Mouse (Mus musculus): ENCODE results near the gene Ak2. TPM values are rescaled to one million over a fixed set of nuclear protein-coding genes. Genes with fewer than 3 reads are reported as not detected.
A peak's percentile ranks its signal among the peaks of the same experiment; 100 is the strongest.

Ak2 gene
- 86.5 and 88.6 TPM in 2 replicates for polyA plus RNA-seq (2015; fragmentation: Nextera tagmentation; extraction: Ambion mirVana)

DNA sequence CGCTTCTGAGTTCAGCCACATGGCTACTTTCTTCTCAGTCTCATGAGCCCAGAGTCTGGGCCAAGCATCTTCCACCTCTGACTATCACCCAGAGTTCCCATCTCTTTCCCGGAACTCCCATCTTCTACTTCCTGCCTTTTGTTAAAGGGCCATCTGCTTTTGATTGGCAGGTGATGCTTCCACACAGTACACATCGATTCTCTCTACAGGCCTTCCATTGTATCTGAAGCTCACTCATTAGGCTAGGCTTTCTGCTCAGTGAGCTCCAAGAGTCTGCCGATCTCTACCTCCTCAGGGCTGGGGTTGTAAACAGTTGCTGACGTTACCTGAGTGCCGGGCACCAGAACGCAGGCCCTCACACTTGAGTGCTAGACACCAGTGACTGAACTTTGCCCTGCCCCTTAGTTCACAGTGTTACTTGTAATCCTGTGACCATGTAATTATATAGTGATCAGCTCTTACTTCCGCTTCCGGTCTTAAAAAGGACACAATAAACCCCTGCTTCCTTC lies at the start of gene Ak2:
TSS of gene Ak2 (plus strand) at position 459 of the 509 bp plus-strand sequence.
- ATAC-seq = no peak
- no peak within 1 kb of the TSS for H3K9ac ChIP-seq (ENCODE audit: low read depth, low read length)
- no peak within 1 kb of the TSS for H3K27ac ChIP-seq (ENCODE audit: low read depth, low read length)
- 91% methylated on average over 9 of the region's 9 CpGs for WGBS
- H3K9me3 ChIP-seq (ENCODE audit: control insufficient read depth, low read length) = no peaks in the 10 kb centered on the region
- no peak within 1 kb of the TSS; the same call in 1 of the 2 replicates for H3K4me3 ChIP-seq (ENCODE audit: low read length)
- peak within 1 kb of the TSS; percentile 28 for H3K4me2 ChIP-seq (ENCODE audit: low read length)
- H3K36me3 ChIP-seq (ENCODE audit: control insufficient read depth, insufficient read depth, low read length) = no peaks in the 10 kb centered on the region
- peaks cover 17% of the 10 kb centered on the region for H3K4me1 ChIP-seq (ENCODE audit: control insufficient read depth, insufficient read depth, low read depth, low read length)
- no peaks in the 10 kb centered on the region for H3K27me3 ChIP-seq (replicated peaks; ENCODE audit: control insufficient read depth, insufficient read depth, low read length)

DNA sequence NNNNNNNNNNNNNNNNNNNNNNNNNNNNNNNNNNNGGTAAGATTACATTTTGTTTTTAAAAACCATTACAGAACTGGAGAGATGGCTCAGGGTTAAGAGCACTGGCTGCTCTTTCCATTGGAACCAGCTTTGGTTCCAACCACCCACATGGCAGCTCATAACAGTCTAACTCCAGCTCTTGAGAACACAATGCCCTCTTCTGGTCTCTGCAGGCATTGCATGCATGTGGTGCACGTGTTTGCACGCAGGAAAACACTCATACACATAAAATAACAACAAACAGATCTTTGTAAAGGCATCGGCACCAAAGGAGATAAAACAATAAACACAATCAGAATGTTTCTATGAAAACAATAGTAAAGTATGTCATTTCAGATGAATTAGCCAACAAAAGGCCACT lies 49.4 kb upstream of the Ak2 start:
- Histone ChIP-seq H3K36me3 (ENCODE audit: control insufficient read depth, insufficient read depth, low read length) (no peaks in the 10 kb centered on the region), H3K9ac (ENCODE audit: low read depth, low read length) (no peak overlapping the region), H3K4me3 (ENCODE audit: low read length) (no peak overlapping the region), H3K4me1 (ENCODE audit: control insufficient read depth, insufficient read depth, low read depth, low read length) (peaks cover 2% of the 10 kb centered on the region; the same call in 1 of the 2 replicates), H3K27me3 (replicated peaks; ENCODE audit: control insufficient read depth, insufficient read depth, low read length) (no peaks in the 10 kb centered on the region; the same call in 1 of the 2 replicates), H3K4me2 (ENCODE audit: low read length) (no peak overlapping the region), H3K27ac (ENCODE audit: low read depth, low read length) (no peak overlapping the region), H3K9me3 (ENCODE audit: control insufficient read depth, low read length) (no peaks in the 10 kb centered on the region)
- WGBS = 56% methylated on average over 3 of the region's 3 CpGs
- ATAC-seq = no peak

DNA sequence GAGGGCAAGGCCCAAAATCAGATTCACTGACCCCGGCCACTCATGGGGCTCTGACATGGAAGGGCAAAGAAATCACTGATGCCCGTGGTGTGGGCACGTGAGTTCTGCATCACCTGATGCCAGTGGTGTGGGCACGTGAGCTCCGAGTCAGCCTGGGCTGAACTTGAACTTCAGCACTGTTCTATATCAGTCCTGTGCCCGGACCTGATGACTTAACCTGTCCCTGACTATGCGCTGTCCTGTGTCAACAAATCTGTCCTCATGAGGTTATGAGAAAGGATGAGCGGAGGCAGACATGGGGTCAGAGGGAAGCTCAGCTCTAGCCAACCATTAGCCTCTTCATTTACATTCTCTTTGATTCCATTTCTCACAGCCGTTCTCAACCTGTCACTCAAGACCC lies 45.0 kb upstream of the Ak2 start:
- WGBS = 77% methylated on average over 9 of the region's 9 CpGs
- ATAC-seq = no peak
- Histone ChIP-seq H3K4me2 (ENCODE audit: low read length) (no peak overlapping the region), H3K36me3 (ENCODE audit: control insufficient read depth, insufficient read depth, low read length) (no peaks in the 10 kb centered on the region), H3K27me3 (replicated peaks; ENCODE audit: control insufficient read depth, insufficient read depth, low read length) (no peaks in the 10 kb centered on the region; the same call in 1 of the 2 replicates), H3K9me3 (ENCODE audit: control insufficient read depth, low read length) (no peaks in the 10 kb centered on the region), H3K4me3 (ENCODE audit: low read length) (no peak overlapping the region), H3K9ac (ENCODE audit: low read depth, low read length) (no peak overlapping the region), H3K4me1 (ENCODE audit: control insufficient read depth, insufficient read depth, low read depth, low read length) (peaks cover 4% of the 10 kb centered on the region), H3K27ac (ENCODE audit: low read depth, low read length) (no peak overlapping the region)

DNA sequence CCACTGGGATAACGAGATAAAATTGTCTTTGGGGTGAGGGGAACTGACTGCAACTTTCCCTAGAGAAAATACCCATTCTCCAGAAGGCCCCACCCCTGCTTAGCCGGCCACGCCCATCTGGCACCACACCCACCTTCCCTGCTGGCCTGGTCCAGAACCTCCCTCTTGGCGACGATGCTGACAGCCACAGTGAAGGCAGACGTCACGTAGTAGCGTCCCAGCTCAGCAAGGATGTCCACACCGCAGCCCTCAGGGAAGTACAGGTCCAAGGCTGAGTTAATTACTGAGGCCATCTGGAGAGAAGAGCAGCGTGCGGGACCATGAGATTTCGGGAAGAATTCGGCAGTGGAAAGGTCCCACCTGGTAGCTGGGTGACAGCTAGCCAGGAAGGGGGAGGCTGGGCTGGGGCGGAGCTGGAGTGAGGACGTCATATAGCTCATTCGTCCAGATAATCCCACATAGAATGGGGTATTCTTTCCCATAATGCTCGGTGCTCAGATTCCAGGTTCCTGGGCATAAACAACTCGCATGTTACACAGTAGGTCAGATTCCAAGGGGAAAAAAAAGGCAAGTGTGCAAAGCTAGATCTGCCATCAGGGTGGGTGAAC lies 44.3 kb upstream of the Ak2 start:
- Histone ChIP-seq H3K4me3 (ENCODE audit: low read length) (peak overlapping the region; percentile 28), H3K27me3 (replicated peaks; ENCODE audit: control insufficient read depth, insufficient read depth, low read length) (no peaks in the 10 kb centered on the region; the same call in 1 of the 2 replicates), H3K27ac (ENCODE audit: low read depth, low read length) (no peak overlapping the region), H3K9me3 (ENCODE audit: control insufficient read depth, low read length) (no peaks in the 10 kb centered on the region), H3K36me3 (ENCODE audit: control insufficient read depth, insufficient read depth, low read length) (no peaks in the 10 kb centered on the region), H3K4me1 (ENCODE audit: control insufficient read depth, insufficient read depth, low read depth, low read length) (peaks cover 4% of the 10 kb centered on the region), H3K9ac (ENCODE audit: low read depth, low read length) (0 out of 2 replicates have a peak overlapping the region, but pooled peaks have one; percentile 49), H3K4me2 (ENCODE audit: low read length) (peak overlapping the region; percentile 45)
- no peak for ATAC-seq
- WGBS = 14% methylated on average over 18 of the region's 18 CpGs

DNA sequence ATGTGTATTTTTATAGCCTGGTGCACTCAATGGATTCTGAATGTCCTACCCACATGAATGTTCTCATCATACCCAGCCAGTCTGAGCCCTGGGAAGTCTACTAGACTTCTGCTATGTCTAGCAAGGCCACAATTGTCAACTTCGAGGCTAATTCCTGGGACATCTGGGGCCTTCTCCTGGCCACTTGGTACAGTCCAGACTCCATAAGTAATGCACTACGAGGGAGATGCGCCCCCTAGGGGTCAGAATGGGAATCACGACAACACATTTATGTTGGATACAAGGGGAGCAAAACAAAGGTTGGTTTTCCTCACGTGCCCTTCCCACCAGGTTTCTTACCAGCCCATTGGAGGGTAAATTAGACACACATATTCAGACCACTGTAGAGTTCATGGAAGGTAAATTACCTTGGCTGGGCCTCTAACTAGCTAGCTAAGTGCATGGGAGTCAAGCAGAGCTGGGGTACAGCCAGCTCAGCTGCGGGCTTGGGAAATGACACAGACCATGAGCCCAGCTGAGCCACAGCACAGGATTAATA lies 43.6 kb upstream of the Ak2 start:
- Histone ChIP-seq H3K4me1 (ENCODE audit: control insufficient read depth, insufficient read depth, low read depth, low read length) (peaks cover 4% of the 10 kb centered on the region), H3K4me2 (ENCODE audit: low read length) (no peak overlapping the region), H3K27ac (ENCODE audit: low read depth, low read length) (no peak overlapping the region), H3K9me3 (ENCODE audit: control insufficient read depth, low read length) (no peaks in the 10 kb centered on the region), H3K4me3 (ENCODE audit: low read length) (no peak overlapping the region), H3K9ac (ENCODE audit: low read depth, low read length) (no peak overlapping the region), H3K27me3 (replicated peaks; ENCODE audit: control insufficient read depth, insufficient read depth, low read length) (no peaks in the 10 kb centered on the region; the same call in 1 of the 2 replicates), H3K36me3 (ENCODE audit: control insufficient read depth, insufficient read depth, low read length) (no peaks in the 10 kb centered on the region)
- 24% methylated on average over 6 of the region's 6 CpGs for WGBS
- ATAC-seq = no peak

- Histone ChIP-seq H3K4me1 (ENCODE audit: control insufficient read depth, insufficient read depth, low read depth, low read length) (peaks cover 4% of the 10 kb centered on the region), H3K4me3 (ENCODE audit: low read length) (no peak overlapping the region), H3K36me3 (ENCODE audit: control insufficient read depth, insufficient read depth, low read length) (no peaks in the 10 kb centered on the region), H3K9me3 (ENCODE audit: control insufficient read depth, low read length) (no peaks in the 10 kb centered on the region), H3K4me2 (ENCODE audit: low read length) (no peak overlapping the region), H3K27me3 (replicated peaks; ENCODE audit: control insufficient read depth, insufficient read depth, low read length) (no peaks in the 10 kb centered on the region; the same call in 1 of the 2 replicates), H3K27ac (ENCODE audit: low read depth, low read length) (no peak overlapping the region), H3K9ac (ENCODE audit: low read depth, low read length) (no peak overlapping the region)
- ATAC-seq = no peak
- 44% methylated on average over 15 of the region's 15 CpGs for WGBS
Measured at GRCm38 (mm10) chr4:128949470-128950005, 42.2 kb upstream of the Ak2 start.

GRCm38 (mm10) chr4:128950461-128950860 lies 41.3 kb upstream of the Ak2 start:
- H3K36me3 ChIP-seq (ENCODE audit: control insufficient read depth, insufficient read depth, low read length) = no peaks in the 10 kb centered on the region
- H3K4me1 ChIP-seq (ENCODE audit: control insufficient read depth, insufficient read depth, low read depth, low read length) = peaks cover 4% of the 10 kb centered on the region
- no peaks in the 10 kb centered on the region; the same call in 1 of the 2 replicates for H3K27me3 ChIP-seq (replicated peaks; ENCODE audit: control insufficient read depth, insufficient read depth, low read length)
- ATAC-seq = peak; percentile 72
- no peak overlapping the region for H3K9ac ChIP-seq (ENCODE audit: low read depth, low read length)
- H3K4me3 ChIP-seq (ENCODE audit: low read length) = no peak overlapping the region
- H3K27ac ChIP-seq (ENCODE audit: low read depth, low read length) = no peak overlapping the region
- H3K9me3 ChIP-seq (ENCODE audit: control insufficient read depth, low read length) = no peaks in the 10 kb centered on the region
- no peak overlapping the region for H3K4me2 ChIP-seq (ENCODE audit: low read length)
- WGBS = 58% methylated on average over 5 of the region's 5 CpGs

DNA sequence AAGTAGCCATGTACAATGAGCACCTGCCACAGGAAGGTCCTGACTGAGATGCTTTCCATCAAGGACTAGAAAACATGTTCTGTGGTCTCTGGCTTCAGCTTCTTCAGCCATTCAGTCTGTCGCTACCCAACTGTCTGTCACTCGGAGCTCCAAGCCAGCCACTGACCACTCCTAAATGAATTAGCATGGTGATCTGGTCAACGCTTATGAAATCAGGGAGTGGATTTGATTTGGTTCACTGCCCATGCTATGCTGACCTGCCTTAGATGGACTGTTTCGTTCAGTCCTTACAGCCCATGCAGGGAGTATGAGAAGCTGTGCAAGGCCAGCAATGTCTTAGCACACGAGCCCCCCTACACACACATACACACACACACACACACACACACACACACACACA lies 37.9 kb upstream of the Ak2 start:
- H3K4me2 ChIP-seq (ENCODE audit: low read length) = no peak overlapping the region
- peaks cover 9% of the 10 kb centered on the region for H3K4me1 ChIP-seq (ENCODE audit: control insufficient read depth, insufficient read depth, low read depth, low read length)
- no peak overlapping the region for H3K9ac ChIP-seq (ENCODE audit: low read depth, low read length)
- no peaks in the 10 kb centered on the region for H3K36me3 ChIP-seq (ENCODE audit: control insufficient read depth, insufficient read depth, low read length)
- H3K27ac ChIP-seq (ENCODE audit: low read depth, low read length) = no peak overlapping the region
- H3K9me3 ChIP-seq (ENCODE audit: control insufficient read depth, low read length) = no peaks in the 10 kb centered on the region
- no peak overlapping the region for H3K4me3 ChIP-seq (ENCODE audit: low read length)
- no peaks in the 10 kb centered on the region for H3K27me3 ChIP-seq (replicated peaks; ENCODE audit: control insufficient read depth, insufficient read depth, low read length)
- no peak for ATAC-seq
- WGBS = 85% methylated on average over 5 of the region's 5 CpGs

GRCm38 (mm10) chr4:128957155-128957911 lies 34.4 kb upstream of the Ak2 start:
- no peaks in the 10 kb centered on the region for H3K36me3 ChIP-seq (ENCODE audit: control insufficient read depth, insufficient read depth, low read length)
- H3K4me1 ChIP-seq (ENCODE audit: control insufficient read depth, insufficient read depth, low read depth, low read length) = peaks cover 22% of the 10 kb centered on the region
- no peak overlapping the region for H3K9ac ChIP-seq (ENCODE audit: low read depth, low read length)
- 0 out of 2 replicates have a peak, but pooled peaks have one; percentile 16 for ATAC-seq
- H3K4me3 ChIP-seq (ENCODE audit: low read length) = no peak overlapping the region
- no peaks in the 10 kb centered on the region for H3K27me3 ChIP-seq (replicated peaks; ENCODE audit: control insufficient read depth, insufficient read depth, low read length)
- 39% methylated on average over 11 of the region's 11 CpGs for WGBS
- no peaks in the 10 kb centered on the region for H3K9me3 ChIP-seq (ENCODE audit: control insufficient read depth, low read length)
- H3K4me2 ChIP-seq (ENCODE audit: low read length) = no peak overlapping the region
- peak overlapping the region; percentile 5; the same call in 1 of the 2 replicates for H3K27ac ChIP-seq (ENCODE audit: low read depth, low read length)
